Mouse (Mus musculus): ENCODE measurements around the gene Abhd14b.

GRCm38 (mm10) chr9:106402607-106403375, 44.5 kb upstream of the Abhd14b start:
- TF ChIP-seq POLR2A (IDR thresholded peaks at IDR 0.05; ENCODE audit: extremely low read depth, insufficient read depth, low read length) = no peak
- TF ChIP-seq CTCF (IDR thresholded peaks at IDR 0.05; ENCODE audit: extremely low read depth, insufficient read depth, low read length) = no peak
